Mouse (Mus musculus): ENCODE data around the gene Gm9112. TPM values are rescaled to one million over a fixed set of nuclear protein-coding genes. Genes with fewer than 3 reads are reported as not detected.
"Not testable (repeated sequence)": the region's sequence is repeated elsewhere in the genome, so short reads cannot be mapped to it uniquely, and the experiment has no call there.

Gm9112 gene
- not detected in 2 replicates for polyA plus RNA-seq (2015; fragmentation: Nextera tagmentation; extraction: Ambion mirVana)

DNA sequence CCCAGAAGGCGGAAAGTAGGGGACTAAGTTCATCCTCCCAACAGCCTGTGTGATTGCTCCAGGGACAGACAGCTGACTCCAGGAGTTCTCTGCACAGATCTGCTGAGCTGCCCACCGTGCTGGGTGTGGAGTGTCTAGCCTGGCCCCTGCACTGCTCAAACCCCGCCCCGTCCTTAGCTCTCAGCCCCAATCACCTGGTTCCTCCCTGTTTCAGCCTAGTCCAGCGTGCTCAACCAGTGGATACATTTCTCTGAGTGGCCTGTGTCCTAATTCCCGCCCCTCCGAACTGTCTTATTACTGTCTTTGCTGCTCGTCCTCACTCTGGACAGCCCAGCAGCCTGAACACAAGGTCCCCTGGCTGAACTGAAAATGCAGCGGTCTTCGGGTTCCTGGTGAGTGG, at the start of gene Gm9112, which contains the start of gene Dmrtc1b:
Gene Gm9112, minus strand, starts transcription at position 101 of the 400 bp plus-strand sequence.
Gene Dmrtc1b, plus strand, starts transcription at position 331 of the 400 bp plus-strand sequence.
- not testable (repeated sequence) for H3K27ac ChIP-seq (replicated peaks)
- 71% methylated on average over 8 of the region's 10 CpGs for WGBS

DNA sequence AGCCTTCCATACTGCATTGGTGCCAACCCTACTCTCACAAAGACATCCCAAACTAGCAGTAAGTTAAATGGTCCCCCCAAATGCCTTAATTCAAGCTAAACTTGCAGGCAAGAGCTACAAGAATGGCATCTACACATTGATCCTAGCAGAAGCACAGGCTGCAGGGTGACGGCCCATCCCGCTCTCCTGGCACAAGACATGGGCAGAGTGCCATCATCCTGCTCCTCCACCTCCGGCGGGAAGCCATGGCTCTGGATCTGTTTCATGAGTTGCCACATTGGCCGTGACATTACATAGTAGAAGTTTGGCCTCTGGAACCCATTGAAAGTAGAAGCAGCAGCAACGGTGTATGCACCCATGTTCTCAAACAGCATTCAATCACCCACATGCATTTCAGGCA, 16.8 kb upstream of the Gm9112 start:
- WGBS: 92% methylated on average over 6 of the region's 6 CpGs
- not testable (repeated sequence) for H3K36me3 ChIP-seq

More for the DNA sequence above, at the start of gene Gm9112, which contains the start of gene Dmrtc1b:
- H3K4me2 ChIP-seq (replicated peaks); H3K4me1 ChIP-seq; H3K9ac ChIP-seq; H3K36me3 ChIP-seq; H3K27me3 ChIP-seq; H3K4me3 ChIP-seq (replicated peaks); ATAC-seq (ENCODE audit: insufficient number of reproducible peaks, low FRiP score, low TSS enrichment, low read depth); H3K9me3 ChIP-seq (replicated peaks): not testable (repeated sequence)

DNA sequence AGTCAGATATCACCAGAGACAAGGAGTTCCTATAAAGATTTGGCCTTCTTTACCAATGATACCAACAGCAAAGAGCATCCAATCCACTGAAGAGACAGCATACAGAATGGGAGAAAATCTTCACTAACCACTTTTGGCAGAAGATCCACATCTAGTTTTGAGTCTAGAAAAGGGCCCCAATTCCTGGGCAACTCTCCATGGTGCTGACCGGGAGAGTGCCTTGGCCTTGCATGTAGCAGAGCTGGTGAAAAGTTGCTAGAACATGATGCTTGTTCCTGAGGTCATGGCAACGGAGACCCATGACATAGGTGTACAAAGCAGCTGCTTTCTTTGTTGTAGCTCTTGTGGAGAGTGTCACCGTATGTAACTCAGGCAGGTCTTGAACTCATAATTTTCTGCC, 6.8 kb downstream of the Gm9112 start:
- H3K4me2 ChIP-seq (replicated peaks); H3K27me3 ChIP-seq: not testable (repeated sequence)

More for the DNA sequence above, 16.8 kb upstream of the Gm9112 start:
- H3K4me3 ChIP-seq (replicated peaks); H3K9ac ChIP-seq; H3K4me2 ChIP-seq (replicated peaks); H3K4me1 ChIP-seq; H3K27me3 ChIP-seq; H3K9me3 ChIP-seq (replicated peaks); ATAC-seq (ENCODE audit: insufficient number of reproducible peaks, low FRiP score, low TSS enrichment, low read depth); H3K27ac ChIP-seq (replicated peaks): not testable (repeated sequence)

DNA sequence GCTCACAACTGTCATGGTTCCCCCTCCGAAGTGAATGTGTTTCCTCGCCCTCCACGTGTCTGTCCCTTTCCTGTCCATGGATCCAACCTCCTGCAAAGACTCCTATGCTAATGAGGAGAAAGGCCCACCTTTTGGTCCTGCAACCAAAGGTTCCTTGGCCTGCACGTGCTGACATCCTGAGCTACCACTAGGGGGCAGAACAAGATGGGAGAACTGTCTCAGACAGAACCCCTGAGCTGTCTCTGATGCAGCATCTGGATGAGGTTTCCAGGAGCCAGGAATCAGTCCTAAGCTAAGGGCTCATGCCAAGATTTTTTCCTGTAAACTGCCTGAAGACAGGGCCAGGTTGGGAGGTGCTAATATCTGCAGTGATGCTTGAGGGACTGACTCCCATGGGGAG, 18.2 kb downstream of the Gm9112 start:
- H3K4me3 ChIP-seq (replicated peaks); H3K9me3 ChIP-seq (replicated peaks); H3K36me3 ChIP-seq; H3K27me3 ChIP-seq; H3K4me2 ChIP-seq (replicated peaks); H3K4me1 ChIP-seq; H3K27ac ChIP-seq (replicated peaks); H3K9ac ChIP-seq; ATAC-seq (ENCODE audit: insufficient number of reproducible peaks, low FRiP score, low TSS enrichment, low read depth): not testable (repeated sequence)
- WGBS: 20% methylated on average over 4 of the region's 4 CpGs

More for the DNA sequence above, 6.8 kb downstream of the Gm9112 start:
- not testable (repeated sequence) for H3K9ac ChIP-seq; H3K9me3 ChIP-seq (replicated peaks); H3K27ac ChIP-seq (replicated peaks); ATAC-seq (ENCODE audit: insufficient number of reproducible peaks, low FRiP score, low TSS enrichment, low read depth); H3K36me3 ChIP-seq; H3K4me3 ChIP-seq (replicated peaks); H3K4me1 ChIP-seq
- WGBS: 70% methylated on average over 3 of the region's 3 CpGs

DNA sequence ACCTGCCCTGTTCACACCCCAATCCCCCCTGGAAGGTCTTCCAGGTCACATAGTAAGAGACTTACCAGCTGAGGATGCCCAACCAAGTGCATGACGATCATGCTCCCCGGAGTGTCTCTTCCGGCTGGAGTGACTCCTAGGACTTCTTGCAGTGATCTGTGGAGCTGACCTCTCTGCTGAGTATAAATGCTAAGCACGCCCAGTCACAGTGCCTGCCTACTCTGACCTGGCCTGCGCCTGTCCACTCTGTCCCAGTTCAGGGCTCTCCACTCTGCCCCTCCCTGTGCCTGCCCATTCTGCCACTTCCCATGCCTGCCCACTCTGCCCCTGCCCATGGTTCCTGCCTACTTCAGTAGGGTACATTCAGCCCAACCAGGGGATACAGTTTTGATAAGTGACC, 20.6 kb downstream of the Gm9112 start, which contains the start of gene Gm3880:
Gene Gm3880, minus strand, starts transcription at position 101 of the 400 bp plus-strand sequence.
- H3K9me3 ChIP-seq (replicated peaks); H3K9ac ChIP-seq; H3K36me3 ChIP-seq; H3K27me3 ChIP-seq; H3K4me2 ChIP-seq (replicated peaks); ATAC-seq (ENCODE audit: insufficient number of reproducible peaks, low FRiP score, low TSS enrichment, low read depth); H3K27ac ChIP-seq (replicated peaks); H3K4me1 ChIP-seq; H3K4me3 ChIP-seq (replicated peaks): not testable (repeated sequence)
- 88% methylated on average over 5 of the region's 5 CpGs for WGBS

DNA sequence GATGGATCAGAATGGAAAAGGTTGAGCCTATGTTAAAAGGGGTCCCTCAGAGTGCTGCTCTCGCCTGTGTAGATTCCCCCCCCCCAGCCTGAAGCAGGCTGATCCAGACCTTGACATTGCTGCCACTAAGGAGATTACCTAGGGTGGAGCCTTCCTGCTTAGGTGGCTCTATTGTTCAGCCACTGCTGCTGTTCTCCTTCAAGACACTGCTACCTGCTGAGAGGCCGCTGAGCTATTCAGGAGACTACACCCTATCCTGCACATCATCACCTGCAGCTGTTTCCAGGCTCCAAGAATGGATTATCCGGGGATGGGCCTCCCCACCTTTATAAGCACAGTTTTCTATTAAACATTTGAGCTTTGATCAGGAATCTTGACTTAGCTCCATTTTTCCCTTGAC, 22.7 kb downstream of the Gm9112 start:
- H3K4me3 ChIP-seq (replicated peaks); H3K27me3 ChIP-seq; H3K4me2 ChIP-seq (replicated peaks); H3K27ac ChIP-seq (replicated peaks); ATAC-seq (ENCODE audit: insufficient number of reproducible peaks, low FRiP score, low TSS enrichment, low read depth); H3K36me3 ChIP-seq; H3K9ac ChIP-seq; H3K9me3 ChIP-seq (replicated peaks); H3K4me1 ChIP-seq: not testable (repeated sequence)
- 37% methylated on average over 3 of the region's 3 CpGs for WGBS

DNA sequence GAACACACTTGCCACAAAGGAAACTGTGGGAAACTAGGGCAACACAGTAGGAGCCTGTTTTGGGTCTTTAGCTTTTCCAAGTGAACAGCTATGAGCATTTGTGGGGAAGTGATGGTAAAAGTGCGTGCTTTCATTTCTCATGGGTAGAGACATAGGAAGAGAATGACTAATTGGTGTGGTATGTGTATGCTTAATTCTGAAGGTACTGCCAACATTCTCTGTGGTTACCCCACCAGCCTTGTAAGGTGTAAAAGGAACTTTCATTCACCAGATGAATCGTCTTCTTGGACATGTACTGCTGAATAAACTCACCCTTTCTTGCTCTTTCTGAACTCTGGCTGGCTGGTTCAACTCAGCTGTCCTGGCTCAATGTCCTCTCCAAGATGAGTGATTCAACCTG, 40.8 kb downstream of the Gm9112 start:
- no peaks in the 10 kb centered on the region for H3K27me3 ChIP-seq
- H3K9ac ChIP-seq: no peak overlapping the region
- no peaks in the 10 kb centered on the region for H3K36me3 ChIP-seq
- H3K4me1 ChIP-seq: no peaks in the 10 kb centered on the region
- WGBS: 78% methylated on average over 2 of the region's 2 CpGs
- no peak overlapping the region for H3K4me3 ChIP-seq (replicated peaks)
- no peaks in the 10 kb centered on the region for H3K9me3 ChIP-seq (replicated peaks)
- H3K4me2 ChIP-seq (replicated peaks): no peak overlapping the region
- no peak for ATAC-seq (ENCODE audit: insufficient number of reproducible peaks, low FRiP score, low TSS enrichment, low read depth)
- H3K27ac ChIP-seq (replicated peaks): no peak overlapping the region

DNA sequence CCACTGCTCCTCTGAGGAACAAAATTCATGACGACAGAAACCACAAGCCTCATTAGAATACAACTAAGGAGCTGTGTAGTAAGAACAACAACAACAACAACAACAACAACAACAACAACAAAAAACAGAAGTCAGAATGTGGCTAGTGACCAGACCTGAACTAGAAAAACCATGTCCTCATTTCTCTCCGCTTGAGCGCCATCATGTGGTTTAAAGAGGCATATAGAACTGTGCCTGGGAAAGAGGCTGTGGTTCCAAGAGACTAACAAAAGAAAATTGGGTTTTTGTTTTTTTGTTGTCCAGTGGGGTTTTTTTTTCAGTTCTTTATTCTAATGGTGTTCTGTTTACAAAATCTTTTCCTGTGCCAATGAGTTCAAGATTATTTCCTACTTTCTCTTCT, 46.7 kb downstream of the Gm9112 start:
- Histone ChIP-seq H3K36me3 (no peaks in the 10 kb centered on the region), H3K27ac (replicated peaks) (no peak overlapping the region), H3K4me2 (replicated peaks) (no peak overlapping the region), H3K4me1 (no peaks in the 10 kb centered on the region), H3K27me3 (no peaks in the 10 kb centered on the region), H3K9me3 (replicated peaks) (no peaks in the 10 kb centered on the region), H3K9ac (no peak overlapping the region), H3K4me3 (replicated peaks) (no peak overlapping the region)
- ATAC-seq (ENCODE audit: insufficient number of reproducible peaks, low FRiP score, low TSS enrichment, low read depth): no peak
- WGBS: 10% methylated on average over 3 of the region's 3 CpGs

Other genes starting within 250 kb of the Gm9112 start
- 11.7 and 13.1 TPM in 2 replicates for gene Hdac8, start 202.3 kb downstream of the Gm9112 start, polyA plus RNA-seq (2015; fragmentation: Nextera tagmentation; extraction: Ambion mirVana)
- 8.6 and 9.5 TPM in 2 replicates for gene Phka1, start 63.4 kb downstream of the Gm9112 start, polyA plus RNA-seq (2015; fragmentation: Nextera tagmentation; extraction: Ambion mirVana)
- gene Gm3880, start 20.7 kb downstream of the Gm9112 start, polyA plus RNA-seq (2015; fragmentation: Nextera tagmentation; extraction: Ambion mirVana): not detected in 2 replicates
- gene Dmrtc1b, start 230 bp upstream of the Gm9112 start, polyA plus RNA-seq (2015; fragmentation: Nextera tagmentation; extraction: Ambion mirVana): not detected in 2 replicates
- gene Dmrtc1c1, start 95.3 kb upstream of the Gm9112 start, polyA plus RNA-seq (2015; fragmentation: Nextera tagmentation; extraction: Ambion mirVana): not detected in 2 replicates
- gene Dmrtc1c2, start 147.0 kb upstream of the Gm9112 start, polyA plus RNA-seq (2015; fragmentation: Nextera tagmentation; extraction: Ambion mirVana): not detected in 2 replicates
- gene 1700031F05Rik, start 160.3 kb upstream of the Gm9112 start, polyA plus RNA-seq (2015; fragmentation: Nextera tagmentation; extraction: Ambion mirVana): not detected in 2 replicates
- gene Dmrtc1a, start 201.1 kb upstream of the Gm9112 start, polyA plus RNA-seq (2015; fragmentation: Nextera tagmentation; extraction: Ambion mirVana): 0.95 and 1.2 TPM in 2 replicates
- not detected in 2 replicates for gene 1700011M02Rik, start 201.3 kb upstream of the Gm9112 start, polyA plus RNA-seq (2015; fragmentation: Nextera tagmentation; extraction: Ambion mirVana)
- not detected in 2 replicates for gene 1700018G05Rik, start 220.7 kb upstream of the Gm9112 start, polyA plus RNA-seq (2015; fragmentation: Nextera tagmentation; extraction: Ambion mirVana)

Data from embryonic facial prominence, embryonic 15.5 days (tissue).